35 mouse cellular contexts compared by ENCODE assay signal in the genomic region with DNA sequence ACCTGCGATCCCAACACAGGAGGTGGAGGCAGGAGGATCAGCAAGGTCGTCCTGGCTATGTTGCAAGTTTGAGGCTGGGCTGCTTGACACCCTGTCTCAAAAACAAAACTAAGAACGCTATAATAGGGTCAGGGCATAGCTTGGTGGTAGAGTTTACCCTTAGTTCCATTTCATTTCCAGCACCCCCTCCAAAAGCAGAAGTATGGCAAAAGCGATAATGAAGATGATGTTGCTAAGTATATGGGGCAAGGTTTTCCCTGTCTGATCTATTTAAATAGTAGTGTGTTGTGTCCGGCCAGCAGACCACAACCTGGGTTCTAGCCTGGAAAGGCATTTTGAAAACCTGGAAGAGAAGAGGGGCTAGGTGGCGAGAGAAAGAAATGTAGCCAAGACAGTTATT.
"Had no signal": no experiment of that assay in that cellular context is flagged by ENCODE, and none has a peak within 500 bp of the region (broad histone marks: within the 10 kb centered on the region; RNA-seq: fewer than 3 reads in every experiment).

No protein-coding gene starts in this region.

- H3K27me3 ChIP-seq: heart, embryonic 12.5 days; heart, embryonic 13.5 days; heart, embryonic 15.5 days; hindbrain, embryonic 12.5 days; hindbrain, embryonic 13.5 days; hindbrain, embryonic 15.5 days; intestine, embryonic 15.5 days; kidney, embryonic 15.5 days had no signal

- H3K4me3 ChIP-seq: heart, embryonic 12.5 days; heart, embryonic 13.5 days; heart, embryonic 15.5 days; hindbrain, embryonic 10.5 days; hindbrain, embryonic 12.5 days; hindbrain, embryonic 13.5 days; hindbrain, embryonic 15.5 days; intestine, embryonic 15.5 days; kidney, embryonic 15.5 days; layer of hippocampus, adult 2 months; left cerebral cortex, adult 2 months had no signal

- H3K27ac ChIP-seq: heart, embryonic 13.5 days; heart, embryonic 15.5 days; hindbrain, embryonic 10.5 days; hindbrain, embryonic 12.5 days; hindbrain, embryonic 13.5 days; hindbrain, embryonic 14.5 days; hindbrain, embryonic 15.5 days; hindbrain, postnatal 0 days; intestine, embryonic 15.5 days; kidney, embryonic 15.5 days; kidney, postnatal 0 days; layer of hippocampus, adult 2 months; left cerebral cortex, adult 2 months had no signal

- ATAC-seq: hindbrain, embryonic 16.5 days; hindbrain, postnatal 0 days; inflammation-experienced regulatory T-cells, adult 6 months; intestine, embryonic 15.5 days; intestine, embryonic 16.5 days; intestine, postnatal 0 days had no signal

- H3K9ac ChIP-seq: heart, embryonic 12.5 days; heart, embryonic 13.5 days; heart, embryonic 15.5 days; hindbrain, embryonic 12.5 days; hindbrain, embryonic 13.5 days; hindbrain, embryonic 14.5 days; hindbrain, embryonic 15.5 days; intestine, embryonic 15.5 days; kidney, embryonic 15.5 days had no signal

- H3K9me3 ChIP-seq: heart, embryonic 13.5 days; heart, embryonic 15.5 days; hindbrain, embryonic 10.5 days; hindbrain, embryonic 12.5 days; hindbrain, embryonic 13.5 days; hindbrain, embryonic 15.5 days; intestine, embryonic 15.5 days; kidney, embryonic 15.5 days had no signal

- DNase-seq: heart, postnatal 10 days; heart, postnatal 14 days; heart, postnatal 36 days; heart, postnatal 4 days; kidney, adult 11 months; kidney, adult 18-20 months; kidney, adult 2 months; kidney, adult 8-10 months; kidney, adult 9 months; kidney, postnatal 10 days; kidney, postnatal 14 days; kidney, postnatal 25 days; kidney, postnatal 36 days; kidney, postnatal 4 days; layer of hippocampus, adult 9-11 months; layer of hippocampus, postnatal 36 days had no signal

- H3K4me2 ChIP-seq: heart, embryonic 11.5 days; heart, embryonic 12.5 days; heart, embryonic 13.5 days; heart, embryonic 15.5 days; hindbrain, embryonic 12.5 days; hindbrain, embryonic 13.5 days; hindbrain, embryonic 14.5 days; hindbrain, embryonic 15.5 days; intestine, embryonic 15.5 days; kidney, embryonic 15.5 days had no signal
